Mouse (Mus musculus) kidney, adult 2 months (tissue): ENCODE measurements around the gene Snap29.

Experiments used
- CTCF ChIP-seq: fragments of 200-500 bp; conservative IDR thresholded peaks from 2 replicates; pipeline ENCODE4 v1.5.1; 2011; ENCODE audit warnings: low read depth, mild to moderate bottlenecking, control low read depth, low read length, moderate library complexity, mixed read lengths; ENCODE audit not compliant: insufficient read depth, insufficient read length
- POLR2A ChIP-seq: fragments of 200-500 bp; IDR thresholded peaks from one replicate; pipeline ENCODE4 v1.6.1; 2011; ENCODE audit warnings: low read depth, low read length, control low read depth

DNA sequence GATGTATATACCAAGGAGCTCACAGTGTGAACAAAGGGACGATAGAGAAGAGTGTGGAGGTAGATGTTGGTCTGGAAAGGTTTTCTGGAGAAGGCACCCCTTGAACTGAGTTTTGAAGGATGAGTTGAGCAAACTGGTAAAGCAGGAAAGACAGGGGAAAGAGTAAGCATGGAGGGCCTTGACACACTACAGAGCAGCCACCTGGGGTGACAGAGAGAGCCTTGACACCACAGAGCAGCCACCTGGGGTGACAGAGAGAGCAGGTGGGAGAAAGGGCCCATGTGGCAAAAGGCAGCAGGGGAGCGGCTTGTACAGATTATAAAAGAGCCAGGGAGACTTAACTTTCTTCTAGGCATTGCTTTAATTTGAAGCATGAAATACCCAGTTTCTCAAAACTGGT is 69.0 kb downstream of the Snap29 start:
- TF ChIP-seq CTCF (no peak), POLR2A (no peak)
